Mouse (Mus musculus) v-Abl transformed pro-B cells (cell line): ENCODE data around the gene Phldb1.

Experiments
- in situ Hi-C, 2 experiments: fragments of 400-800 bp; cut with MboI; formaldehyde crosslinking; loops; one replicate each; pipeline ENCODE4 v1.15.1; 2025; ENCODE audit not compliant: unreplicated experiment in 2 of 2

Phldb1 gene

DNA sequence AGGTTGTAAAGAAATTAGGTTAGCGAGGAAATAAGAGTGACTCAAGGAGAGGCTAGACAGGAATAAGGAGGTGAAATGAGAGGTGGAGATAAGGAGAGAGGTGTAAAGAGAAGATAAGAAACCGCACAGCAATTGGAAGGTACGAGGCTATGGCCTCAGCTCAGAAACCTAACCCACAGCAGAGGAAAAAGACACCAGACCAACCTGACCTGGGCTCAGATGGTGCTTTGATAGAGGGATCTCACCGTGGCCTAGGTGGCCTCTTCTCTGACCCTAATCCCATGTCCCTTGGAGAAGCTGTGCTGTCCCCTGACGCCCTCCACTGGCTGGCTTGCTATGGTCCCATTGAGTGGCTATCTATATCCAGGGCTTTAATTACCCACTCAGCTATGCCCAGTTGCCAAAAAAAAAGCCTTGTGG is 2.9 kb downstream of the Phldb1 start:
- in situ Hi-C loops = no loop called here

DNA sequence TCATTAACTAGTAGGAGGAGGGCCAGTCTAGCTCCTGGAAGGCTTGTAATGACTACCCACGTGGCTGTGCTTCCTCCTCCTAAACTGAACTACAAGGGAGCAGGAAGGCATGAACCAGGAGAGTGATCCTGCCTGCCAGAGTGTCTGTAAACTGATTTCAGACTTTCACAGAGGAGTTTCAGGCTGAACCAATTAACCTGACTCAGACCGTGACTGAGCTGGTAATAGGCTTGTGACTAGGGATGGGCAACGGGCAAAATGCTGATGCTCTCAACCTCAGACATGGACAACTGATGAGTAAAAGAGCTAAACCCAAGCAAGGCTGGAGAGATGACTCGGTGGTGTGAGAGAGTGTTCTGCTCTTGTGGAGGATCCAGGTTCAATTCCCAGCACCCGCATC is 7.6 kb downstream of the Phldb1 start:
- in situ Hi-C loops = no loop called here

DNA sequence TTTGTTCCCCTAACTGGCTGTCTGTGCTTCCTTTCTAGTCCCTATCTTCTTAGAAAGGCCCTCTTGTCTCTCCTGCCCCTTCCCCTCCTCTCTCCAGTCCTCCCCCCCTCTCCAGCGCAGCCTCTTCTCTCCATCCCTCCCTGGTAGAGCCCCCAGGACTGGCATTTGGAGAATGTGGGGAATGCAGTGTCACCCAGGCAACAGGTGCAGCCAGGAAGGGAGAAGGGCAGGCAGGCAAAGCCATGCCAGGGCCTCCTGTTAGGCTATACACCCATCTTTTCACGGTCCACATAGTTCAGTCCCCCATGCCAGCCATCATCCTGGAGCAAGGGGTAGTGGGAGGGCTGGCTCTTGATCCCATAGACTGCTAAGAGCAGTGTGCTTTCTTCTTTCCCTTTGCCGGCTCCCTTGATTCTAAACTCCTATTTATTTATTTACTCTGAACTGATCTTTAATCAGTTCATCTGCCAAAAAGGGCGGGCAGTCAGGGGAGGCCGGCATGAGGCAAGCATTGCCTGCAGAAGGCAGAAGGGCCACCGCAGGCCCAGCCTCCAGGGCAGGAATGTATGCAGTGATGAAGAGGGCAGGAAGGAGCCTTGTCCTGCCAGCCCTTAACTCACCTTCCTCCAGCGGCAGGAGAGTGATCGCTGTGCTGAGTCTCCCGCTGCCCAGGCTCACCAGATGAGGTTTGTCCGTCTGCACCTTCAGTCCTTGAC is 8.4 kb downstream of the Phldb1 start:
- in situ Hi-C loops = no loop called here

DNA sequence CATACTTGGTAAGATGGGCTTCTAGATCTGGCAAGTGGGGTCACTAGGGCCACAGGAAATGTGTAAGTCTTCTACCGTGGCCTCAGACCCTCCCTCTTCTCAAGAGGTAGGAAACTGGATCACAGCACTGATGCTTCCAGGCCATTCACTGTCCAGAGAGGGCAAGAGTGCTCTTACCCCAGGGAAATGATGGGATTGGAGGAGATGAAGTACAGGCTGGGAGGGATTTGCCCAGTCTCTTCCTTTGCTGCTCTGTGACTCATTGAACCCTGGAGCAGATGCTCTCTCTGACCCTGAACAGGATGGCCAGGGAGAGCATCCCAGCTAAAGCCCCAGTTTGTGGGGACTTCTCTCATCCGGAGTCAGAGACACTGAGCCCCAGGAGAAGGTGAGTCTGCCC is 10.3 kb downstream of the Phldb1 start:
- in situ Hi-C loops = loop anchor here in 1 of 2 experiments (25.0 kb wide), 1 partner anchor 688 kb away; no protein-coding TSS in a partner anchor

DNA sequence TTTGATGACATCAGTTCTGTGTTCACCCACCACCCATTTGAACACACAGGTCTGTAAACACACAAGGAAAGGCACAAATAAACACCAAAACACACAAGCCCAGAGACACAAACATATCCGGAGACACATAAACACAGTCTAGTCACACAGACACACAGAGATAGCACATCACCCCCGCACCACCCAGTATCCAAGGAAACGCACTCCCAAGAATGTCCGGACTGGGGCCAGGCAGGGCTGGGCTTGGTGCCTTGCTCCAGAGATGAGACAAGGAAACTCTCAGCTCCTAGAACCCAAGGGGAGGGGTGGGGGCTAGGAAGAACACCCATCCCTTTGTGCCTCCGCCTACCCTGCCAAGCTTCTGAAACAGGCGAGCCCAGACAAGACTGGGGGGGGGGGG is 10.8 kb downstream of the Phldb1 start:
- in situ Hi-C loops = loop anchor here in 1 of 2 experiments (25.0 kb wide), 1 partner anchor 688 kb away; no protein-coding TSS in a partner anchor

DNA sequence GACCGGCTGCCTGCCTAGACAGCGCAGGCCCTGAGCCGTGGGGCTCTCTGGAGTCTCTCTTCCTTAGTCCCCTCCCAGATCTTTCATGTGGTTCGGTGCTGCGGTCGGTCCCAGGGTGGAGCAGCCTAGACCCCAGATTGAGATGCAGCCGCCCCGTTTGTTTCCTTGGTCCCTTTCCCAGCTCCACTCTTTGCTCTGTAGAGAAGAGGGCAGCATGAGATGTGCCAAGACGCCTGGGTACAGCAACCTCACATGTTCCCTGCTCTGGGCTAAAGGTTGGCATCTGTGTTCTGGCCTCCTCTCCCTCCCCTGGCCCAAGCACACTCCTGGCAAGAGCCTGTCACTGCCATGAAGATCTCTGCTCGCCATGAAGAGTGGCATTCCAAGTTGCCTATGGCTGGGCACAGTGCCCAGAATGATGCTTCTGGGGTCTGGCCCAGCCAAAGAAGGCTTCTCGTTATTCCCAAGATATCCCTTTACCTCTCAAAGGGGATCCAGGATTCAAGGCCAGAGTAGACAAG is 11.4 kb downstream of the Phldb1 start:
- in situ Hi-C loops = loop anchor here in 1 of 2 experiments (25.0 kb wide), 1 partner anchor 689 kb away; no protein-coding TSS in a partner anchor

DNA sequence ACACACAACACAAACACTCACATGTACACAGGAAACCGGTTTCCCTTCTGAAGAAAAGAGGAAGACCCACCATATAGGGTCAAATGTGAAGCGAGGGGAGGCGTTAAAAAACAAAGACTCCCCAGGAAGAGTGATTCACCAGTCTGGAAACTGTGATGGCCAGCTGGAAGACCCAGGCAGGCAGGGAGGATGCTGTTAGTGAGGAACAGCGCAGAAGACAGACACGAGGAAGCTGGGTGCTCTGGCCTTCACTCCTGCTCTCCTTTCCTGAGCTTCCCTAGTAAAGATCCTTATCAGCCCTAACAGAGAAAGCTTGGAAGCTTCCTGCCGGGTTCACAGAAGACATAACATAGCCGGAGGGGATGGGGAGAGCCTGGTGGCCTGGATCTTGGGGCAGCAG is 12.0 kb downstream of the Phldb1 start:
- in situ Hi-C loops = loop anchor here in 1 of 2 experiments (25.0 kb wide), 1 partner anchor 689 kb away; no protein-coding TSS in a partner anchor

DNA sequence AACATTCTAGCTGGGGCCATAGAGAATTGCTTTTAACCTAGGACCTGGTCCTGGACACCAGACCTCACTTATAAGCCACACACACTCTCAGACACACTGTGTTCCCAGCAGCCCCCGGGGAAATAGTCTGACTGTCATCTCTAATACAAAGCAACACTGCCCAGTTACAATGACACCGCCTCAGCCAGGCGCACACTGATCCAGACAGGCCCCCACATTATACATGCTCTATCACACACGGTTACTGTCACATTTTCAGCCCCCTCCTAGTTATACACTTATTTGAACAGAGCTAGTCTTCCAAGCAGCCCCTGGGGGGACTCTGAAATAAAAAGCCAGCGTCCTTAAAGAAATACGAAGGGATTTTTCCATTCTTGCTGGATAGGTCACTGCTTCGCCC is 12.4 kb downstream of the Phldb1 start:
- in situ Hi-C loops = loop anchor here in 1 of 2 experiments (25.0 kb wide), 1 partner anchor 690 kb away; no protein-coding TSS in a partner anchor

DNA sequence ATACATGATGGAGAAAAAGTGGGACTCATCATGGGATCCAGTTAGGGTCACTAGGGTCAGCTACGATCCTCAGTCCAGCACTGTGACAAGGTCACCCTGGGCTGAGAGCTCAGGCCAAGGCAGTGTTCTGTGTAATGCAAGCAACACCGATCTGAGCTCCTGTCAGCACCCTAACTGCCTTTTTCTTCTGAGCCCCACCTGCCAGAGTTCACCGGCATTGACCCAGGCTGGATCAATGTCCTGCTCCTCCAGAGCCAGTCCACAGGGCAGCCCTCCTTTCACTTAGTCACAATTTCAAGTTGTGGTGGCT is 13.2 kb downstream of the Phldb1 start:
- in situ Hi-C loops = loop anchor here in 1 of 2 experiments (25.0 kb wide), 1 partner anchor 690 kb away; no protein-coding TSS in a partner anchor

DNA sequence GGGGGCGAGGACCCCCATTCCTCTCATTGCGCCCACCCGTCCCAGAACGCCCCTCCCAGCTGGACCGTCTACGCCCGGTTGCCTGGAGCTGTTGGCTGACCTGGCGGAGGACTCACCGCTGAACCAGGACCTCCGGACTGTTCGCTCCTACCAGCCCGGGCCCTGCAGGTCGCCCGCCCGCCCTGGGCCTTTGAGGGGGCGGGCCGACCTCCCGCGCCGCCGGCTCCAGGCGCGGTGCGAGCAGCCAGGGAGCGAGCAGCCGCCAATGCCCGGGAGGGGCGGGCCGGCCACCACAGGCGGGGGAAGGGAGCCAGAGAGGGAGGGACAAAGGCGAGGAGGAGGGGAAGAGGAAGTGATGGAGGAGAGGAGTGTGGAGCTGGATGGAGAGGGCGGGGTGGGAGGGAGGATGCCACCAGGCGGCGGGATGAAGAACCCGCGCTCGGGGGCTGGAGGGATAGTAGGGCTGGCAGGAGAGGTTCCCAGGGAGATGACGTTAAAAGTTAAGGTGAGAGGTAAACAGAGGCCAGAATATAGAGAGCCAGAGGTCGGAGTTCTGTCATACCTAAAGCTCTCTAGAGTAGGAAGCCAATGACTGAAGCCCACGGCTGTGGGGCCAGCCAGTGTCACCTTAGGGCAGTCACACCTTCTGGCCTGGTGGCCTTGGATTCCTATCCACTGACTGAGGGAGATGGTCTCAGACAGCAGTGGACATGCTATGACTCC is 13.7 kb downstream of the Phldb1 start:
- in situ Hi-C loops = loop anchor here in 1 of 2 experiments (25.0 kb wide), 1 partner anchor 691 kb away; no protein-coding TSS in a partner anchor

DNA sequence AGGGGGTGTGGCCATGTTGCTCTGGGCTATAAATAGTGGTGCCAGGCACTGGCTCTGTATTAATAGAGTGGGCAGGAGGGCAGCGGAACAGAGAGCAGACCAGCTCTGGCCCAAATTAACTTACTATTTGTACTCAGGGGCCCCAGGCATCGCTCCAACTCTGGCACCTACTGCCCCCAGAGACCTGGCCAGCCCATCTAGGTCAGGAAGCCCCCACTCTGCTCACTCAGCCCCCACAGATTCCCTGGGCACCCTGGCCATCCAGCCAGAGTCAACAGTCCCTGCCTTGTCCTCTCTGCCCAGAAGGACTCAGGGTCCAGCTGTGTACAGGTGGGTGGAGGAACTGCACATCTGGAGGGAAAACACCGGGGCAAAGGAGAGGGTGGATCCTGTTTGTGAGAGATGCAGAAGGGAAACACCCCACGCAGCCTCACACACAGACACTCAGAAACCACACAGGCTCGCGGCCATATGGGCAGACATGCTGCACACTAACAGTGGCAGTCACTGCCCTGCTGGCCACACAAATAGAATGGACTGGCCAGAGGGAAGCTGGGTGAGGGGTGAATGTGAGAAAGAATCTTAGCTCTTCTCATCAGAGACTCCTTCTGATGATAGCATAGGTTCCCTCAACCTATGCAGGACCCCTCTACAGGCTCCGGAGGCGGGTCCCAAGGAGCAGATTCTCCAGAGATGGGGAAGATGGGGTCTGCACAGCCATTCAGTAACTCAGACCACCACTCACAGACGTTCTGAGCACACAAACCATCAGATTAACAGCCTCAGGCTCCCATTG is 14.4 kb downstream of the Phldb1 start:
- in situ Hi-C loops = loop anchor here in 1 of 2 experiments (25.0 kb wide), 1 partner anchor 692 kb away; no protein-coding TSS in a partner anchor

DNA sequence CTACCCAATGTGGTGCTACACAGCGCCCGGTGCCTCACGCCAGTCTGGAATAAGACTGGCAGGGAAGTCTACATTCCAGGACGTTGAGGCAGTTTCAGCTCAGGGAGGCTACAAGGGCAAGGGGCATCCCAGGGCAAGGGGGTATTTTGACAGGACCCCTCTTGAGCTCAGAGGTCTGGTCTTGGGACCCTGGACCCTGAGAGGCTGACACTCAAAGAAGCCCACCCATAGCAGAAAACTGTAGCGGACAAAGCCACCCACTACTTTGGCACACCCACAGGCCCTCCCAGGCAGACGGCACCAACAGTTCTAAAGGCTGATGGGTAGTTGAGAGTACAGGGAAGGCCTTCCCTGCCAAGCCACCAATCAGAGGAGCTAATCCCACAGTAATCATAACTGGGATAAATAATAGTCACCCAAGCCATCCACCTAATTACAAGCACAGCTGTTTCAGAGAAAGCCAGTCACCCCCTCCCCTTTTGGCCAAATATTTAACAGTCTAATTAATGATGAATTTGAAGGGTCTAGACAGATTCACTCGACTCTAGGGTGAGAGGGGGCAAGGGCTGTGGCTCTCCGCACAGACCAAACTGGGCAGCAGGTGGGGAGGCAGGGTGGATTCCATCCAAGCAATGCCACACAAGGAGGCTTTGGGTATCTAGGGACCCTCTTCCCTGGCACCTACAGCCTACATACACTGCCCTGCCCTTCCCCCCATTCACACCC is 15.2 kb downstream of the Phldb1 start:
- in situ Hi-C loops = loop anchor here in 1 of 2 experiments (25.0 kb wide), 1 partner anchor 693 kb away; no protein-coding TSS in a partner anchor

DNA sequence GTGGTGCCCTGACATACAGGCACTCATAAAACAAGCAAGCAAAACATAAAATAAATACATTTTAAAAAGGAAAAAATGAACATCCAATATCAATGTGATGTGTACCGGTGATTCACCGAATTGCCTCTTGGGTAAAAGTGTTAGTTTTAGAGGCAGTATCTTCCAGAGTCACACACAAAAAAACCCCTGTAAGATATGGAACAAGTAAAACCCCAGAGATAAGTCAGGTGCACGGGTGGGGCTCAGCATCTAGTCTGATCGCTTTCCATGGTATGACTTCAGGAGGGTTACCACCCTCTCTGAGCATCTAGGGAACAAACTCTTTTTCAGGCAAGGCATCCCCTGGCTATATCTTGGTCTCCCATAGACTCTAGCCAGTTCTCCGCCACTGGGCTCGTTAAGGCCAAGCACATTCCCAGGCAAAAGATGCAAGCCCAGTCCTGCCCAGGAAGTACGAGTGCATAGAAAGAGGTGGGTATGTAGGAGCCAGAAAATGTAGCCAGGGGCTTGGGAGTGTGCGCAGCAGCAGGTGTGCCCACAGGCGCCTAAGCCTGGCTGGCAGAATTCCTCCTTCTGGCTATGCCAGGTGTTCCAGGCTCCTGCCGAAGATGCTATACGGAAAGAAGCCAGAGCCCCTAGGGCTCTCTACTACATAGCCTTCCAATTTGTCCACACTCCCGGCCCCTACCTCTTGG is 15.9 kb downstream of the Phldb1 start:
- in situ Hi-C loops = loop anchor here in 1 of 2 experiments (25.0 kb wide), 1 partner anchor 693 kb away; no protein-coding TSS in a partner anchor

DNA sequence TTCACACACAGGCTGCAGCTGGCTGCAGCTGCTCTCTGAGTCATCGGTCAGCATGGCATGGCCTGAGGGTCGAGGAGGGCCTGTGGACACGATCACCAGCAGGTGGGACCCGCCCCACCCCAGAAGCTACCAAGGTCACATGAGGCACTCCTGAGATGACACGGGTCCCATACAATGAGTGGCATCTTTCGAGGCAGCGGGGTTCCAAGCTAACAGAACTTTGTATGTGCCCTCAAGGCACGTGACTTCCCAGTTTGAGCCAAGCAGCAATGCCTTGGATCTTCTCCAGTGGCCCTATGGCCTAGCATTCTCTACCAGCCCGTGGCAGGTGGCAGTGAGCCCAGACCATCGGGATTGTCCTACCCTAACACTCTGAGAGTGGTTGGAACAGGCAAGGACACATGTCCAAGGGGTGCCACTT is 17.2 kb downstream of the Phldb1 start:
- in situ Hi-C loops = loop anchor here in 1 of 2 experiments (25.0 kb wide), 1 partner anchor 694 kb away; no protein-coding TSS in a partner anchor

DNA sequence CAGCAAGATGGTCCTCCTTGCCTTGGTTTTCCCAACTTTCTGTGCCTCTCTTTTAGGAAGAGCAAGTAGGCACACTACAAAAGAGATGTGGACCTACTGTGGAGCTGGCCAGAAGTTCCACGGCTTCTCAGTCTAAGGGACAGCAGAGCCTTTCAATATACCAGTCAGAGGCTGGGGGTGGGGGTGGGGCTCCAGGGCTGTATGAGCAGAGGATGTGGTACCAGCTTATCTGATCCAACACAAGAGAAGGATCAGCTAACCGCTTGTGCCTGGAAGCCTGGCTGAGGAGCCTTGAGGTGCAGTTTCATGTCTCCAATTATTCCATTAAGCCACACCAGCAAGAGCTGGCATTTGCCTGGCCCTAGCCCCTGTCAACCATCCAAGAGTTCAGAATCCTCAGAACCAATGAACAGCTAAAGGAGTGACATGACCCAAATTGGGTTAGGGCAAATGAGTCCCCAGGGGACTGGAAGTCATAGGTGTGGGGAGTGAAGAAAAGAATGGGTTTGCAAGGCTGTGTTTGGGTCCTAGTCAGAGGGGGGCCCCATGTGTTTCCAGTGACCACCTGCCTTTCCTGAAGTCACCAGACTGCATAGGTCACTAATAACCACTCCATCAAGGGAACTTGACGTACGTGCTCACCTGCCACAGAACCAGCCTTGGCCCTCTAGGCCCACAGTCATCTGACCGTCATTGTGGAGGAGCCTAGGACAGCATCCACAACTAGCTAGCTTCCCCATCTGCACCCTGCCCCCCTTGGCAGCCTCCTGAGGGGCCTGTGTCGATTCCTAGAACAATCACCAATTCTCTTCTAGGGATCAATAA is 17.8 kb downstream of the Phldb1 start:
- in situ Hi-C loops = loop anchor here in 1 of 2 experiments (25.0 kb wide), 1 partner anchor 695 kb away; no protein-coding TSS in a partner anchor

DNA sequence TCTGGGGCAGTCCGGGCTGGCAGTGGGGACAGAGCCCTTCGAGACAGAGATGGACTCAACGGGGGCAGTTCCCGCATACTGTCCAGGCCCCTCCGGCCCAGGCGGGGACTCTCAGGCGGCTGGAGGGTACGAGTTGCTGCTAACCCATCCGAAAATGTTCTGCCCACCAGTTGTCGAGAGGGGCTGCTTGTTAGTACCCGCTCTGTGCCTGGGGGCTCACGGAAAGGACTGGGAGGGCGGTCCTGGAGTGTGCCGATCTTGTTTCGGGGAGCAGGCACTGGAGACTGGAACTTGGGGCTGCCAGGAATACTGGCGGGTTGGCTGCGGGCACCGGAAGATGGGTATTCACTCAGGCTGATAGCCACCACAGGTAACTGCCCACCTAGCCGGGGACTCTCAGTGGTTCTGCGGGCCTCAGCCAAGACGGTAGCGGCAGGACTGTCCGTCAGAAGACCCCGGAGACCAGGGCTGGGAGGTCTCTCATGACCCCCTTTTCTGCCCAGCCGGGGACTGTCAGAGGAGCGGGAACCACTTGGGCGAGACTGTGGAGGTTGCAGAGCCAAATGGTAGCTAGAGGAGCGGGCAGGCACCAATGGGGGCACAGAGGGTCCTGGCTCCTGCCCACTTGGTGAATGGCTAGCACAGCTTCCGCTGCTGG is 19.2 kb downstream of the Phldb1 start:
- in situ Hi-C loops = loop anchor here in 1 of 2 experiments (25.0 kb wide), 1 partner anchor 696 kb away; no protein-coding TSS in a partner anchor

DNA sequence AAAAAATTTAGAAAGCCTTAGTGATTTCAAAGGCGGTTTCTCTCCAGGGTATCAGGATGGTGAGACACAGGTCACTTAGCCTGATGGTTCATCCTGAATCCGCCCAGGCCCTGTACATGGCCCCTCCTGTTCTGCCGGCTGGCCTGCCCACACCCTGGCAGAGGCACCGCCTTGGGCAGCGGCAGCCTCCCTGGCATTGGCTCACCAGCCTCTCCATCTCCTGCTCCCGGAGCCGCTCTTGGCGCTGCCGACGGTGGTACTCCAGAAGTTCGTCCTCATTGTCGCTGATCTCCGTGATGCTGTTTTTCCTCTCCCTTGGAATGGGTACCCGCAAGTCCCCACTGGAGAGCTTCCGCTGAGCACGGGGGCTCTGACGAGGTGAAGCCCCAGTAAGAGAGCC is 19.9 kb downstream of the Phldb1 start:
- in situ Hi-C loops = loop anchor here in 1 of 2 experiments (25.0 kb wide), 1 partner anchor 697 kb away; no protein-coding TSS in a partner anchor
